Mouse (Mus musculus) stomach, embryonic 16.5 days (tissue): ENCODE data around the gene Tmtc1. TPM values are rescaled to one million over a fixed set of nuclear protein-coding genes. Genes with fewer than 3 reads are reported as not detected.

ENCODE experiments used
- ATAC-seq: fragments of 200-750 bp; cut with Nextera tagmentation; 2 replicates; pipeline ENCODE4 v1.8.0; 2017; ENCODE audit warnings: moderate number of reproducible peaks, moderate TSS enrichment; ENCODE audit not compliant: insufficient read depth, low FRiP score
- H3K27ac ChIP-seq: fragments of 300-500 bp; sonication (generic); 2 replicates; pipeline ENCODE4 v1.5.1; 2014; ENCODE audit warnings: low read length
- H3K27me3 ChIP-seq: fragments of 300-500 bp; sonication (generic); 2 replicates; pipeline ENCODE4 v1.6.1; 2014; ENCODE audit warnings: low read length, control low read depth, mixed read lengths; ENCODE audit not compliant: control insufficient read depth, insufficient read depth
- H3K36me3 ChIP-seq: fragments of 300-500 bp; sonication (generic); 2 replicates; pipeline ENCODE4 v1.6.1; 2014; ENCODE audit warnings: low read length; ENCODE audit not compliant: control insufficient read depth, insufficient read depth
- H3K4me1 ChIP-seq: fragments of 300-500 bp; sonication (generic); 2 replicates; pipeline ENCODE4 v1.6.1; 2014; ENCODE audit warnings: low read length, control low read depth, mixed read lengths; ENCODE audit not compliant: control insufficient read depth, insufficient read depth
- H3K4me2 ChIP-seq: fragments of 300-500 bp; sonication (generic); 2 replicates; pipeline ENCODE4 v1.6.1; 2014; ENCODE audit warnings: low read depth, low read length, mixed read lengths
- H3K4me3 ChIP-seq: fragments of 300-500 bp; sonication (generic); replicated peaks from 2 replicates; pipeline ENCODE4 v1.5.1; 2014; ENCODE audit warnings: mild to moderate bottlenecking, low read length
- H3K9ac ChIP-seq: fragments of 300-500 bp; sonication (generic); 2 replicates; pipeline ENCODE4 v1.6.1; 2014; ENCODE audit warnings: low read length
- H3K9me3 ChIP-seq: fragments of 300-500 bp; sonication (generic); replicated peaks from 2 replicates; pipeline ENCODE4 v1.6.1; 2016; ENCODE audit warnings: low read length, control low read depth; ENCODE audit not compliant: control insufficient read depth
- WGBS: fragments of 180-500 bp; shearing (Covaris S2); extraction: QIAGEN DNeasy Blood & Tissue Kit; methylation state at CpG from one replicate; pipeline ENCODE4 v1.1.7; 2014; 5-methylcytosine and 5-hydroxymethylcytosine counted together
- polyA plus RNA-seq: library from polyadenylated mRNA; unstranded; fragments of >200 nt; fragmentation: Nextera tagmentation; extraction: Ambion mirVana; gene quantifications from 2 replicates; pipeline ENCODE4 v1.2.1, GENCODE M21; 2015

Gene Tmtc1
- polyA plus RNA-seq, 1 experiment from 2014 or later, result 1.6 TPM

DNA sequence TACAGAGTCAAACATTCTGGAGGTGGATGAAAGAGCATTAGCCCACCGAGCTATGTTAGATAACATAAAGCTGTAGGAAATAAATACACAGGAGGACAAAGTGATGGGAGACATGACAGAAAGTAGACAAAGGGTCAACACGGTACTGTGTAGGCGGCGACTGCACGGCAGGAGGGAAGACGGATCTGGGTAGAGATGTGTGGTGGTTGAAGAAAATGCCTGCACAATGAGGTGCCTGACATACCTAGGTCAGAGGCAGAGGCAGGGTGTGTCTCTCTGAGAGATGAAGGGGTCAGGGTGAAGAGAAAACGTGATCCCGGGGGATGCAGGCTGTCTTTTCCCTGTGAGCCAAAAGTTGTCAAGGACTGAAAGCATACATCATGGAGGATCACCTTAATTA lies 185.1 kb downstream of the Tmtc1 start:
- H3K36me3 ChIP-seq, result no peaks in the 10 kb centered on the region
- no peaks in the 10 kb centered on the region for H3K27me3 ChIP-seq
- H3K27ac ChIP-seq, result no peak overlapping the region
- no peak for ATAC-seq
- no peaks in the 10 kb centered on the region for H3K9me3 ChIP-seq
- no peak overlapping the region for H3K4me2 ChIP-seq
- 52% methylated on average over 8 of the region's 8 CpGs for WGBS
- no peak overlapping the region for H3K4me3 ChIP-seq
- peaks cover 8% of the 10 kb centered on the region for H3K4me1 ChIP-seq
- no peak overlapping the region for H3K9ac ChIP-seq

DNA sequence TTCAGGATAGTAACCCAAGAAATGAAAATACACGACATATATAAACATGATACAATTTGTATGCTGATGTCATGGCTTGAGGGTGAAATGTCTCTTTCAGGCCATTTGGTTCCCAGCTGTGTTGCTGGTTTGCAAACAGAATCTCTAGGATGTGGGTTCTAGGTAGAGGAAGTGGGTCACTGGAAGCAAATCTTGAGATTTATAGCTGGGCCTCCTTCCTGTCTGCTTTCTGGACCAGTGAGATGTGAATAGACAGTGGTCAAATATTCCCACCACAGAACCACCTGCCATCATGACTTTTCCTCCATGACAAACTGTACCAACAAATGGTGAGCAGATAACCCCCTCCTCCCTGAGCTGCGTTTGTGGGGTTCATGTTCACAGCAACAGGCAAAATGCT lies 186.4 kb downstream of the Tmtc1 start:
- H3K9me3 ChIP-seq, result no peaks in the 10 kb centered on the region
- H3K27me3 ChIP-seq, result no peaks in the 10 kb centered on the region
- no peak overlapping the region for H3K4me3 ChIP-seq
- peaks cover 8% of the 10 kb centered on the region for H3K4me1 ChIP-seq
- no peak overlapping the region for H3K9ac ChIP-seq
- H3K36me3 ChIP-seq, result no peaks in the 10 kb centered on the region
- no peak for ATAC-seq
- no peak overlapping the region for H3K27ac ChIP-seq
- 73% methylated on average over 2 of the region's 2 CpGs for WGBS
- H3K4me2 ChIP-seq, result no peak overlapping the region

DNA sequence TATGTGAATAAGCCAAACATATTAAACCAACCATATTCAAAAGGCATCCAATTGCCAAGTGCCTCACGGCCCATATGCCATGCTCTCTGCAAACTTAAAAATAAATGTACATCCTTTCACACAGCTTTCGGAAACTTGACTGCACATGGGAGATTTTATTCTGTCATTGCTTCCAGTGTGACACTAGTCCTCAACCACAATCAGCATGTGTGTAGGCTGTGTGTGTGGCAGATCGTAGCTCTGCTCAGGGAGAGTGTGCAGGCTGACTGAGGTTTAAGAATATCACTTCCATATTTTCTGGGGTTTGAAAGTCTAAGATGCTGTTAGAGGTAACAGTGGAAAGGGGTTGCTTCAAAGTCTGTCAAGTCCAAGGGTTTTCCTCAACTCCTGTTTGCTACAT lies 188.1 kb downstream of the Tmtc1 start:
- 73% methylated on average over 3 of the region's 3 CpGs for WGBS
- Histone ChIP-seq H3K9ac (no peak overlapping the region), H3K4me1 (peaks cover 8% of the 10 kb centered on the region), H3K27ac (no peak overlapping the region), H3K27me3 (no peaks in the 10 kb centered on the region), H3K4me2 (no peak overlapping the region), H3K9me3 (no peaks in the 10 kb centered on the region), H3K4me3 (no peak overlapping the region), H3K36me3 (no peaks in the 10 kb centered on the region)
- ATAC-seq, result no peak

DNA sequence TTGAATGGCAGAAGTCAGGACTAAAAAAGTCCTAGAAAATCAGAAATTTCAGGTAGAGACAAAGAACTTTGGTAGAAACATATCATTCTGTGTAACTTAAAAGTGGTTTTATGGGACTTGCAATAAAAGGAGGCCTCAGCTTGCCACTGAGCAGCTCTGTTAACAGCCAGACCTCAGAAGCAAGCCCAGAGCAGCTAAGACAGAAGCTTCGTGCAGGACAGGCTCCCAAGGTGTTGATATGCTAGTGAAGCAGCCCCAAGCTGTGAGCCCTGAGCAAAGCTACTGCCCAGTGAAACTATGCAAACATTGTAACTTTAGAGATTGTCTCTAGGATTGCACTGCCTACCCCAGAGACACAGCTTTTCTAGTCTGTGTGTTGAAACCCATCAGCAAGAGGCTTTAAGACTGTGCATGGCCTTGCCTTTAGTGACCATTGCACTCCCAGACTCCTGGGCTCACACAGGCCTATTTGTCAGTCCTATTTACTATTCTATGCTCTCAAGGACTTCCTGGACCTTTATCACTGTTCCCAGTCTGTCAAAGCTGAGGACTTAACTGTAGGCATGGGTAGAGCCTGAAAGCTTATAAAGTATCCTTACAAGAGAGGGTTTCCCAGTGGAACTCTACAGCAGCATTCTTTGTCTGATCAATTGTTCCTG lies 188.7 kb downstream of the Tmtc1 start:
- Histone ChIP-seq H3K9ac (no peak overlapping the region), H3K4me3 (no peak overlapping the region), H3K4me1 (peaks cover 8% of the 10 kb centered on the region), H3K9me3 (no peaks in the 10 kb centered on the region), H3K27ac (no peak overlapping the region), H3K36me3 (no peaks in the 10 kb centered on the region), H3K27me3 (no peaks in the 10 kb centered on the region), H3K4me2 (no peak overlapping the region)
- WGBS, result 46% methylated on average over 1 of the region's 1 CpGs
- ATAC-seq, result no peak

DNA sequence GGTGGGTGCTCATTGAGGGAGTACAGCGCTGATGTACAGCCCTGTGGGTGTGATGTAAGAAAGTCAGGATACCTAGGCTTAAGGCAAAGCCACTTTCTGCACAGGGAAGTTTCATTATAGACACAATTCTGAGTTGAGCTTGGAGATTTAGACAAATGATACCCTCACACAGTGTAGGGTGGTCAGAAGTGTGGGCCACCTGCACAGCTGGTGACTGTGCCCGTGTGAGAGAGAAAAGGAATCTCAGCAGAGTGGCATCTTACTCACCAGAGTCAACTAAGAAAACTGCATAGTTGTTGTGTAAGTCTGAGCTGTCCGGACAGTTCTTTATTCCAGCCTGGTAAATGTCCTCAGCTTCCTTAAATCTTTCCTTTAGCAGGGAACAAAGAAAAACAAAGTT lies 195.0 kb downstream of the Tmtc1 start:
- Histone ChIP-seq H3K36me3 (no peaks in the 10 kb centered on the region), H3K4me2 (no peak overlapping the region), H3K4me1 (no peaks in the 10 kb centered on the region), H3K4me3 (no peak overlapping the region), H3K9me3 (no peaks in the 10 kb centered on the region), H3K9ac (no peak overlapping the region), H3K27me3 (no peaks in the 10 kb centered on the region), H3K27ac (no peak overlapping the region)
- no peak for ATAC-seq
- 73% methylated on average over 3 of the region's 3 CpGs for WGBS

DNA sequence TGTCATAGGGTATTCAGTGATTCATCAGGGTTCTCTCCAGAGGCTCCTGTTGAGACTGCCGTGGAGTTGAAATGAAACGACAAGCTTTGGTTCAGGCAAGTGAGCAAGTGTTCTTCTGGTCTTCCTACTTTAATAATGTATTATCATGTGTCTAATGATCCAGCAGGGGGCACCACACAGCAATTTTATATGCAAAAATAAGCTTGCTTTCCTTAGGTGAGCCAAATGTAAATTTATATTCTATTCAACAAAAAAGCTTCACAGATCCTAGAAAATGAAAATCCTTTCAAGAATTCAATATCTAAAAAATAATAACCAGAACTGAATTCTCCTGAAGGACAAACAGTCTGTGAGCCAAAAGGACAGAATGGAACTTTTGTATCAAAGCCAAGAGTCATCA lies 195.6 kb downstream of the Tmtc1 start:
- 38% methylated on average over 2 of the region's 2 CpGs for WGBS
- no peak overlapping the region for H3K4me2 ChIP-seq
- H3K27ac ChIP-seq, result no peak overlapping the region
- H3K27me3 ChIP-seq, result no peaks in the 10 kb centered on the region
- ATAC-seq, result no peak
- H3K9ac ChIP-seq, result no peak overlapping the region
- no peaks in the 10 kb centered on the region for H3K4me1 ChIP-seq
- H3K9me3 ChIP-seq, result no peaks in the 10 kb centered on the region
- H3K36me3 ChIP-seq, result no peaks in the 10 kb centered on the region
- no peak overlapping the region for H3K4me3 ChIP-seq

DNA sequence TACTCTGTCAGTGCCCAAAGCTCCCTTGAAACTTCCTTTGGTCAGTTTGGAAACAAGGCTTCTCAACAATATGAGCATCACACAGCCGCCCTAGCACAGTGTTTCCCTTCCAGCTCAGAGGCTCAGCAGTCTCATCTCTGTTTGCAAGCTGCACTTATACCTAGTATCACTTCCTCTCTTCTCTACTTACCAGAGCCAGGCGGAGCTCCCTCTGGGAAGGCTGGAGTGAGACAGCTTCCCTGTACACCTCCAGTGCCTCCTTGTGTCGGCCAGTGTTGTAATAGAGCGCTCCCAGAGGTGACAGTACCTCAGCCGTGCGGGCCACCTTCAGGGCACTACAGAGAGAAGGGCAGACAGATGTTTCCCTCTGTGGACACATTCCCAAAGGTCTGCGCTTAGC lies 197.6 kb downstream of the Tmtc1 start:
- Histone ChIP-seq H3K27ac (no peak overlapping the region), H3K9me3 (no peaks in the 10 kb centered on the region), H3K36me3 (no peaks in the 10 kb centered on the region), H3K4me2 (no peak overlapping the region), H3K4me3 (no peak overlapping the region), H3K4me1 (no peaks in the 10 kb centered on the region), H3K27me3 (no peaks in the 10 kb centered on the region), H3K9ac (no peak overlapping the region)
- WGBS, result 79% methylated on average over 7 of the region's 7 CpGs
- no peak for ATAC-seq

DNA sequence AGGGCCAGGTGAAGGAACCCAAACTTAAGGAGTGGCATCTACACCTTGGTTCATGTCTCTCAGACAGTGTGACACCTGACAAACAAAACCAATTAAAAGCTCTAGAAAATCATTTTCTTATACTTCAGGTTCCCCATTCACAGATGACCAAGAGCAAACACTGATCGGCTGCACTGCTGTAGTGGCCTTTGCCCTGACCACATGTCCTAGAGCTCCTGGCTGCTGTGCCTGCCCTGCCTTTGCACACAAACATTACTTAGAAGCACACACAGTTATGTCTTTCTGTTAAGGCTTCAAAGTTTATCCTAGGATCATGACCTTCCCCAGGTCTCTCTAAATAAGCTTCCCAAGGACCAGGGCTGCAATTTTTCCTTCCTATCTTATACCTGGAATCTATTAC lies 199.4 kb downstream of the Tmtc1 start:
- 50% methylated on average over 1 of the region's 1 CpGs for WGBS
- no peaks in the 10 kb centered on the region for H3K36me3 ChIP-seq
- no peak overlapping the region for H3K9ac ChIP-seq
- no peak overlapping the region for H3K4me3 ChIP-seq
- H3K9me3 ChIP-seq, result no peaks in the 10 kb centered on the region
- no peak for ATAC-seq
- no peaks in the 10 kb centered on the region for H3K27me3 ChIP-seq
- H3K4me1 ChIP-seq, result no peaks in the 10 kb centered on the region
- no peak overlapping the region for H3K4me2 ChIP-seq
- H3K27ac ChIP-seq, result no peak overlapping the region

DNA sequence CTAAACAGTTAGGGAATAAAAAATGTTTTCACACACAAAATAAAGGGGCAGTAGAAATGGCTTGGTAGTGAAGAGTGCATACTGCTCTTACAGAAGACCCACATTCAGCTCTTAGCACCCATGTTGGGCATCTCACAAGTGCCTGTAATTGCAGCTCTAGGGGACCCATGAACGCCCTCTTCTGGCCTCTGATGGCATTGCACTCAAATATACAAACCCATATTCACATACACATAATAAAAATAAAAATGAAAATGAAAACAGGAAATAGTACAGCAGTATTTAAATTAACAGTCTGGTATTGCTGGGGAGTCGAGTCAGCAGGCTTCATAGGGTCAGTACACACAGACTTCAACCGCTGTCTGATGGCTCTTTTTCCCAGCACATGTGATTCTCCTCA lies 201.9 kb downstream of the Tmtc1 start:
- Histone ChIP-seq H3K4me1 (no peaks in the 10 kb centered on the region), H3K9me3 (no peaks in the 10 kb centered on the region), H3K9ac (no peak overlapping the region), H3K4me2 (no peak overlapping the region), H3K27ac (no peak overlapping the region), H3K36me3 (no peaks in the 10 kb centered on the region), H3K4me3 (no peak overlapping the region), H3K27me3 (no peaks in the 10 kb centered on the region)
- ATAC-seq, result no peak
- 63% methylated on average over 3 of the region's 3 CpGs for WGBS

DNA sequence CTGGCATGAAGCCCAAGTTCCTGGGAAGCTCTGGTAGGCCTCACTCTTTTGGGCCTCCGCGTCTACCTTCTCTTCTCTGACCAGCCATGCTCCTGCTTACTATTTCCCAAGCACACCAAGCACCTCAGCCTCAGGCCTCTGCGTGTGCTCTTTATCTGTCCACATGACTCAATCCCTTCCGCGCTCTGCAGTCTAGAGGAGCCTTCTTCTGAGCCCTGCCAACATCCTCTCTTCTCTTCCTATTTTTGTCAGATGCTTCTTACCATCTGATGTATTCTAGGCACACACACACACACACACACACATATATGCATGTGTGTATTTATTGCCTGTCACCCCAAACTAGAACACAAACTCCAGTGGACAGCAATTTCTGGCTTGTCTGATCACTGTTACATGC lies 202.5 kb downstream of the Tmtc1 start:
- no peak overlapping the region for H3K4me2 ChIP-seq
- no peaks in the 10 kb centered on the region for H3K27me3 ChIP-seq
- H3K4me3 ChIP-seq, result no peak overlapping the region
- no peaks in the 10 kb centered on the region for H3K9me3 ChIP-seq
- no peak overlapping the region for H3K27ac ChIP-seq
- 86% methylated on average over 5 of the region's 5 CpGs for WGBS
- no peaks in the 10 kb centered on the region for H3K4me1 ChIP-seq
- H3K9ac ChIP-seq, result no peak overlapping the region
- no peaks in the 10 kb centered on the region for H3K36me3 ChIP-seq
- ATAC-seq, result no peak
